Mouse (Mus musculus): ENCODE results near the gene Olfr683. TPM values are rescaled to one million over a fixed set of nuclear protein-coding genes. Genes with fewer than 3 reads are reported as not detected.
"Not testable (repeated sequence)": the region's sequence is repeated elsewhere in the genome, so short reads cannot be mapped to it uniquely, and the experiment has no call there.

Gene Olfr683
- total RNA-seq (2021) = not detected

GRCm38 (mm10) chr7:105146912-105147311 lies at the start of gene Olfr683:
TSS of gene Olfr683 (minus strand) at chr7:105147012.
- DNase-seq = no peak

- DNase-seq = no peak
Observed at GRCm38 (mm10) chr7:105185912-105186311, 39.1 kb upstream of the Olfr683 start, which contains the start of gene Olfr685. TSS of gene Olfr685 (minus strand) at chr7:105186012.

- DNase-seq = peak; percentile 19
Observed at GRCm38 (mm10) chr7:105170773-105171172, 24.0 kb upstream of the Olfr683 start.

GRCm38 (mm10) chr7:105163553-105163952 lies 16.7 kb upstream of the Olfr683 start, which contains the start of gene Olfr684:
TSS of gene Olfr684 (minus strand) at chr7:105163653.
- no peak for DNase-seq

GRCm38 (mm10) chr7:105141275-105141674 lies 5.5 kb downstream of the Olfr683 start:
- no peak for DNase-seq

GRCm38 (mm10) chr7:105116536-105116935 lies 30.3 kb downstream of the Olfr683 start, which contains the start of gene Olfr681:
TSS of gene Olfr681 (plus strand) at chr7:105116836.
- DNase-seq = no peak

- DNase-seq = not testable (repeated sequence)
Observed at GRCm38 (mm10) chr7:105092717-105093116, 54.1 kb downstream of the Olfr683 start, which contains the start of gene Olfr680-ps1. TSS of gene Olfr680-ps1 (minus strand) at chr7:105092817.

Other genes starting within 250 kb of the Olfr683 start
- gene Olfr667, start 225.5 kb downstream of the Olfr683 start, total RNA-seq (2021) = not detected
- gene Olfr668, start 219.0 kb downstream of the Olfr683 start, total RNA-seq (2021) = not detected
- not detected for gene Olfr669, start 212.8 kb downstream of the Olfr683 start, total RNA-seq (2021)
- gene Olfr670, start 184.4 kb downstream of the Olfr683 start, total RNA-seq (2021) = not detected
- gene Olfr671, start 167.9 kb downstream of the Olfr683 start, total RNA-seq (2021) = not detected
- not detected for gene Olfr672, start 145.0 kb downstream of the Olfr683 start, total RNA-seq (2021)
- not detected for gene Olfr675, start 118.6 kb downstream of the Olfr683 start, total RNA-seq (2021)
- gene Olfr676, start 114.3 kb downstream of the Olfr683 start, total RNA-seq (2021) = not detected
- not detected for gene Olfr677, start 95.6 kb downstream of the Olfr683 start, total RNA-seq (2021)
- gene Olfr678, start 82.5 kb downstream of the Olfr683 start, total RNA-seq (2021) = not detected
- gene Olfr679, start 65.8 kb downstream of the Olfr683 start, total RNA-seq (2021) = not detected
- gene Olfr680-ps1, start 54.2 kb downstream of the Olfr683 start, total RNA-seq (2021) = not detected
- not detected for gene Olfr681, start 30.2 kb downstream of the Olfr683 start, total RNA-seq (2021)
- not detected for gene Olfr684, start 16.6 kb upstream of the Olfr683 start, total RNA-seq (2021)
- gene Olfr685, start 39.0 kb upstream of the Olfr683 start, total RNA-seq (2021) = not detected
- gene Olfr686, start 60.5 kb upstream of the Olfr683 start, total RNA-seq (2021) = not detected
- gene Olfr688, start 141.1 kb upstream of the Olfr683 start, total RNA-seq (2021) = not detected
- not detected for gene Olfr689, start 164.2 kb upstream of the Olfr683 start, total RNA-seq (2021)
- not detected for gene Olfr690, start 187.1 kb upstream of the Olfr683 start, total RNA-seq (2021)
- under 1 TPM; 0.12 to 0.27 TPM for gene Olfr691, start 195.3 kb upstream of the Olfr683 start, total RNA-seq (2021)
- not detected for gene Olfr692, start 221.2 kb upstream of the Olfr683 start, total RNA-seq (2021)
- gene Gm5901, start 228.0 kb upstream of the Olfr683 start, total RNA-seq (2021) = not detected